ENCODE assay signal across 7 mouse cellular contexts in genomic region chr5:30907413-30908059, GRCm38 (mm10). TPM values are rescaled to one million over a fixed set of nuclear protein-coding genes. Genes with fewer than 3 reads are reported as not detected.
DNase-seq lines count a peak whose midpoint lies in the region; ATAC-seq and TF ChIP-seq lines count a peak whose summit lies in the region.

Gene Ost4, minus strand, starts transcription at chr5:30907788.

- H3K4me2 ChIP-seq in embryonic facial prominence, embryonic 12.5 days (replicated peaks) = peak within 1 kb of the TSS; percentile 93
- peak within 1 kb of the TSS; percentile 93 for H3K4me2 ChIP-seq in limb, embryonic 12.5 days
- H3K4me2 ChIP-seq in midbrain, embryonic 15.5 days = peak within 1 kb of the TSS; percentile 96

- no peaks in the 10 kb centered on the region for H3K27me3 ChIP-seq in embryonic facial prominence, embryonic 12.5 days
- no peaks in the 10 kb centered on the region for H3K27me3 ChIP-seq in kidney, adult 2 months (replicated peaks; ENCODE audit: control insufficient read depth, insufficient read depth, low read length)
- no peaks in the 10 kb centered on the region for H3K27me3 ChIP-seq in limb, embryonic 12.5 days
- H3K27me3 ChIP-seq in midbrain, embryonic 15.5 days (replicated peaks) = no peaks in the 10 kb centered on the region
- no peaks in the 10 kb centered on the region for H3K27me3 ChIP-seq in spleen, adult 2 months (ENCODE audit: control insufficient read depth, insufficient read depth, low read length)

- peaks cover 60% of the 10 kb centered on the region for H3K4me1 ChIP-seq in embryonic facial prominence, embryonic 12.5 days
- H3K4me1 ChIP-seq in kidney, adult 2 months (ENCODE audit: control insufficient read depth, insufficient read depth, low read length) = peaks cover 36% of the 10 kb centered on the region
- H3K4me1 ChIP-seq in limb, embryonic 12.5 days (replicated peaks) = peaks cover 66% of the 10 kb centered on the region
- H3K4me1 ChIP-seq in midbrain, embryonic 15.5 days = peaks cover 30% of the 10 kb centered on the region
- no peaks in the 10 kb centered on the region; the same call in 1 of the 2 replicates for H3K4me1 ChIP-seq in spleen, adult 2 months (ENCODE audit: control insufficient read depth, insufficient read depth, insufficient read length)

- WGBS in embryonic facial prominence, embryonic 12.5 days = under 1% methylated on average over 58 of the region's 58 CpGs
- under 1% methylated on average over 58 of the region's 58 CpGs for WGBS in kidney, adult 2 months
- WGBS in limb, embryonic 12.5 days = under 1% methylated on average over 58 of the region's 58 CpGs
- under 1% methylated on average over 58 of the region's 58 CpGs for WGBS in midbrain, embryonic 15.5 days
- WGBS in spleen, adult 2 months = under 1% methylated on average over 58 of the region's 58 CpGs

- peak within 1 kb of the TSS; percentile 59 for H3K4me3 ChIP-seq in embryonic facial prominence, embryonic 12.5 days
- peak within 1 kb of the TSS; percentile 74 for H3K4me3 ChIP-seq in kidney, adult 2 months (ENCODE audit: insufficient read depth, low read depth, low read length)
- peak within 1 kb of the TSS; percentile 71 for H3K4me3 ChIP-seq in limb, embryonic 12.5 days (replicated peaks)
- H3K4me3 ChIP-seq in midbrain, embryonic 15.5 days = peak within 1 kb of the TSS; percentile 71
- peak within 1 kb of the TSS; percentile 85 for H3K4me3 ChIP-seq in spleen, adult 2 months (ENCODE audit: extremely low read depth, insufficient read depth, insufficient read length)

- peak; percentile 98 for DNase-seq in adrenal gland, postnatal 25 days
- DNase-seq in heart, adult 18-20 months = peak; percentile 98 to 99
- DNase-seq in kidney, adult 2 months = peak; percentile 99
- DNase-seq in spleen, adult 2 months (ENCODE audit: low read depth in 1 of 2, low spot score in 2 of 2) = peak; percentile 91 to 97

- peak; percentile 91 for ATAC-seq in embryonic facial prominence, embryonic 12.5 days (ENCODE audit: insufficient number of reproducible peaks, insufficient read depth, low FRiP score, low TSS enrichment)
- peak; percentile 92 for ATAC-seq in limb, embryonic 12.5 days (ENCODE audit: insufficient number of reproducible peaks, insufficient read depth, low FRiP score, low TSS enrichment, low read depth)
- ATAC-seq in midbrain, embryonic 15.5 days (replicated peaks) = peak; percentile 95

- no peaks in the 10 kb centered on the region for H3K9me3 ChIP-seq in embryonic facial prominence, embryonic 12.5 days
- H3K9me3 ChIP-seq in limb, embryonic 12.5 days = no peaks in the 10 kb centered on the region
- no peaks in the 10 kb centered on the region for H3K9me3 ChIP-seq in midbrain, embryonic 15.5 days

- no peak for TF ChIP-seq POLR2A in kidney, adult 2 months (IDR thresholded peaks at IDR 0.05; ENCODE audit: low read depth, low read length)
- TF ChIP-seq POLR2A in spleen, adult 2 months (IDR thresholded peaks at IDR 0.05; ENCODE audit: low read depth, low read length) = peak; percentile 72

- H3K27ac ChIP-seq in embryonic facial prominence, embryonic 12.5 days = peak within 1 kb of the TSS; percentile 98
- peak within 1 kb of the TSS; percentile 90 for H3K27ac ChIP-seq in kidney, adult 2 months (ENCODE audit: insufficient read depth, low read depth, low read length)
- peak within 1 kb of the TSS; percentile 98 for H3K27ac ChIP-seq in limb, embryonic 12.5 days
- H3K27ac ChIP-seq in midbrain, embryonic 15.5 days = peak within 1 kb of the TSS; percentile 84
- H3K27ac ChIP-seq in spleen, adult 2 months (ENCODE audit: insufficient read depth, low read length) = peak within 1 kb of the TSS; percentile 82

- TF ChIP-seq CTCF in kidney, adult 2 months (conservative IDR thresholded peaks at IDR 0.05; ENCODE audit: insufficient read depth, insufficient read length, low read depth, low read length) = no peak
- no peak for TF ChIP-seq CTCF in spleen, adult 2 months (IDR thresholded peaks at IDR 0.05; ENCODE audit: extremely low read depth, insufficient read depth, insufficient read length, insufficient replicate concordance)

- peaks cover 32% of the 10 kb centered on the region for H3K36me3 ChIP-seq in embryonic facial prominence, embryonic 12.5 days
- no peaks in the 10 kb centered on the region for H3K36me3 ChIP-seq in kidney, adult 2 months (ENCODE audit: control insufficient read depth, insufficient read depth, low read length)
- H3K36me3 ChIP-seq in limb, embryonic 12.5 days = peaks cover 37% of the 10 kb centered on the region
- peaks cover 26% of the 10 kb centered on the region for H3K36me3 ChIP-seq in midbrain, embryonic 15.5 days (replicated peaks)
- peaks cover 15% of the 10 kb centered on the region for H3K36me3 ChIP-seq in spleen, adult 2 months (ENCODE audit: control insufficient read depth, insufficient read depth, low read length)

- peak within 1 kb of the TSS; percentile 81 for H3K9ac ChIP-seq in embryonic facial prominence, embryonic 12.5 days
- H3K9ac ChIP-seq in limb, embryonic 12.5 days (replicated peaks) = peak within 1 kb of the TSS; percentile 80
- H3K9ac ChIP-seq in midbrain, embryonic 15.5 days = peak within 1 kb of the TSS; percentile 77

RNA-seq across cellular contexts. Expression of gene Ost4, which starts in this region (rescaled TPM):
- total RNA-seq in adrenal gland, postnatal 25 days (2021) = 190 and 207 TPM in 2 replicates
- 346 and 376 TPM in 2 replicates for polyA plus RNA-seq in embryonic facial prominence, embryonic 12.5 days (2016; fragmentation: Nextera tagmentation; extraction: Ambion mirVana)
- 100 to 1,000 TPM; 146 to 159 TPM for total RNA-seq in heart, adult 18-20 months (2021)
- polyA plus RNA-seq in kidney, adult 2 months (2012; rRNA removed) = 377 and 422 TPM in 2 replicates
- polyA plus RNA-seq in limb, embryonic 12.5 days (2016; fragmentation: Nextera tagmentation; extraction: Ambion mirVana) = 351 and 355 TPM in 2 replicates
- polyA plus RNA-seq in midbrain, embryonic 15.5 days (2015; fragmentation: Nextera tagmentation; extraction: Ambion mirVana) = 217 and 225 TPM in 2 replicates
- 143 and 161 TPM in 2 replicates for polyA plus RNA-seq in spleen, adult 2 months (2012; rRNA removed)

Comparison
In these comparisons a context has a peak if more than half of its experiments do, and no peak if none do; other contexts are left out.
1. Peak in every context shown above with its lines: DNase-seq, ATAC-seq, H3K4me3 ChIP-seq and H3K27ac ChIP-seq.